Mouse (Mus musculus): ENCODE results near the gene Rab20. TPM values are rescaled to one million over a fixed set of nuclear protein-coding genes. Genes with fewer than 3 reads are reported as not detected.
"Not testable (repeated sequence)": the region's sequence is repeated elsewhere in the genome, so short reads cannot be mapped to it uniquely, and the experiment has no call there.

The Rab20 gene
- polyA plus RNA-seq, 1 experiment: 17.1 TPM

DNA sequence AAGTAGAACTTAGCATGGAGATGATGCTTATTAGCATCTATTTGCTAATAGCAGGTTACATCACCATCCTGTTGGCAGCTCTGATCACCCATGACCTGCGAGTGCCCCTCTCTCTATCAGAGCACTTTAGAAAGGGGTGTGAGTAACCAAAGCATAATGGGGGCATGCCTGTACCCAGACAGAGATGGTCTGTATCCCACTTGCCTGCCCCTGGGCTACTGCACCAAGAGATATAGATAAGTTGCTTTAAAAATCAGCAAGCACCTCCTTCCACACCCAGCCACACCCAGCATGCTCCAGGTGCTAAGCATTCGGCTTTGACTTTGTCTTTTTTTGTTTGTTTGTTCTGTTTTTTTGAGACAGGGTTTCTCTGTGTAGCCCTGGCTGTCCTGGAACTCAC is 2.6 kb downstream of the Rab20 start:
- DNase-seq (ENCODE audit: low read depth in 1 of 2, low spot score in 2 of 2): no peak
- H3K4me3 ChIP-seq (ENCODE audit: extremely low read depth, insufficient read depth, insufficient read length): no peak overlapping the region
- H3K27me3 ChIP-seq (ENCODE audit: control insufficient read depth, insufficient read depth, low read length): peaks cover 2% of the 10 kb centered on the region
- no peaks in the 10 kb centered on the region for H3K36me3 ChIP-seq (ENCODE audit: control insufficient read depth, insufficient read depth, low read length)
- no peak overlapping the region for H3K27ac ChIP-seq (ENCODE audit: insufficient read depth, low read length)
- H3K4me1 ChIP-seq (ENCODE audit: control insufficient read depth, insufficient read depth, insufficient read length): peaks cover 2% of the 10 kb centered on the region; the same call in 1 of the 2 replicates
- no peak for TF ChIP-seq POLR2A (IDR thresholded peaks at IDR 0.05; ENCODE audit: low read depth, low read length)
- TF ChIP-seq CTCF (IDR thresholded peaks at IDR 0.05; ENCODE audit: extremely low read depth, insufficient read depth, insufficient read length, insufficient replicate concordance): no peak
- 65% methylated on average over 2 of the region's 2 CpGs for WGBS

DNA sequence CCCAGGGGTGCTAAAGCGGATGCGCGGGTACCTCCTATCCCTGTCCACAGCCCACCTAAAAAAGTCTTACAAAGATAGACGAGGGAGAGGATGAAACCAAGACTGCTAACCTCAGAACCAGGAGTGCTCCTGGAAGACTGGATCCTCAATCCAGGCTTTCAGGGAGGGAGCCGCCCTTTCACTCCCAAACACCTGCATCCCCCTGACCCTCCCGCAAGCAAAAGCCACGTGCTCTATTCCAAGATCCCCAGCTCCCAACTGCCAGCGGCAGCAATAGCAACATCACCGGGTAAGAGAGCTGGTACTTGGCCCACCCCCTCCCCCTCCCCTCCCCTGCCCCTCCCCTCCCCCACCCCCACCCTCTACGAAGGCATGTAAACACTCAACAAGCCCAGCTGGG is 3.1 kb downstream of the Rab20 start:
- no peak for DNase-seq (ENCODE audit: low read depth in 1 of 2, low spot score in 2 of 2)
- Histone ChIP-seq H3K27ac (ENCODE audit: insufficient read depth, low read length) (no peak overlapping the region), H3K36me3 (ENCODE audit: control insufficient read depth, insufficient read depth, low read length) (no peaks in the 10 kb centered on the region), H3K4me1 (ENCODE audit: control insufficient read depth, insufficient read depth, insufficient read length) (peaks cover 2% of the 10 kb centered on the region; the same call in 1 of the 2 replicates), H3K4me3 (ENCODE audit: extremely low read depth, insufficient read depth, insufficient read length) (no peak overlapping the region), H3K27me3 (ENCODE audit: control insufficient read depth, insufficient read depth, low read length) (peaks cover 2% of the 10 kb centered on the region)
- TF ChIP-seq CTCF (IDR thresholded peaks at IDR 0.05; ENCODE audit: extremely low read depth, insufficient read depth, insufficient read length, insufficient replicate concordance): no peak
- no peak for TF ChIP-seq POLR2A (IDR thresholded peaks at IDR 0.05; ENCODE audit: low read depth, low read length)
- WGBS: 51% methylated on average over 9 of the region's 10 CpGs

DNA sequence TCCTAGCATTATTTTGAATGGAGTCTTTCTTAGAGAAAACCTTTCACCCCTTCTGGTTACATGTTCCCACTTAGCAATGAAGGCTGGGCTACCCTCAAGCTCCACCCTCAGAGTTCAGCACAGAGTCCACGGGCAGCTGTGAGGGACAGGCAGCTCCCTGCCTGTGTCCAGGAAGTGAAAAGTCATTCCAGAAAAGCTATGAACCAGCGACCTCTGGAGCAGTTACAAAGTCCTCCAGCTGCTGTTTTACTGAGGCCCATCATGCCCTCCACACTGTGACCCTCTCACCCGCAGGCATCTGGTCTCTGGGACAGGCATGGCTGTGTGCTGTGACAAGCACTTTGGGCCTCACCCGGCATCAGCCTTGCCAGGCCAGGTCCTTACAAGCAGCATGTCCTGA is 5.4 kb downstream of the Rab20 start:
- 72% methylated on average over 4 of the region's 4 CpGs for WGBS
- H3K4me1 ChIP-seq (ENCODE audit: control insufficient read depth, insufficient read depth, insufficient read length): peaks cover 2% of the 10 kb centered on the region; the same call in 1 of the 2 replicates
- H3K27ac ChIP-seq (ENCODE audit: insufficient read depth, low read length): no peak overlapping the region
- H3K4me3 ChIP-seq (ENCODE audit: extremely low read depth, insufficient read depth, insufficient read length): no peak overlapping the region
- no peaks in the 10 kb centered on the region for H3K36me3 ChIP-seq (ENCODE audit: control insufficient read depth, insufficient read depth, low read length)
- no peak for DNase-seq (ENCODE audit: low read depth in 1 of 2, low spot score in 2 of 2)
- TF ChIP-seq POLR2A (IDR thresholded peaks at IDR 0.05; ENCODE audit: low read depth, low read length) (no peak), CTCF (IDR thresholded peaks at IDR 0.05; ENCODE audit: extremely low read depth, insufficient read depth, insufficient read length, insufficient replicate concordance) (no peak)
- peaks cover 2% of the 10 kb centered on the region for H3K27me3 ChIP-seq (ENCODE audit: control insufficient read depth, insufficient read depth, low read length)

DNA sequence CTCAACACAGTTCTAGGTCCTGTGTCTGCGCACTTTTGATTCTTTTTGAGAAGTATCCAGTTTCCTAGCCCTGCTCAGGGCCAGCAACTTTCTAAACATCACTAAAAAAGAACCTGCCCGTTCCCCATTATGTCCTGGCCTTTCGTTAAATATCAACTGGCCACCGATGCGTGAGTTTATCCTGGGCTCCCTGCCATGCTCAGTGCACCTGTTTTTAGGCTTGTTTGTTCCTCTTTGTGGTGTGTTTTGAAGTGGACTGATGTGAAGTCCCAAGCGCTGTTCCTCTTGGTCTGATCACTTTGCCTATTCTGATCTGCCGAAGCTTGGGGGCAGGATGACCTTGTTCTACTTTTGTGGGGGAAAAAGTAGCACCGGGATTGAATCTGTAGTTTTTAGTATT is 7.2 kb downstream of the Rab20 start:
- Histone ChIP-seq H3K27ac (ENCODE audit: insufficient read depth, low read length) (no peak overlapping the region), H3K27me3 (ENCODE audit: control insufficient read depth, insufficient read depth, low read length) (peaks cover under 1% of the 10 kb centered on the region), H3K4me1 (ENCODE audit: control insufficient read depth, insufficient read depth, insufficient read length) (no peaks in the 10 kb centered on the region), H3K36me3 (ENCODE audit: control insufficient read depth, insufficient read depth, low read length) (no peaks in the 10 kb centered on the region), H3K4me3 (ENCODE audit: extremely low read depth, insufficient read depth, insufficient read length) (no peak overlapping the region)
- TF ChIP-seq POLR2A (IDR thresholded peaks at IDR 0.05; ENCODE audit: low read depth, low read length): no peak
- TF ChIP-seq CTCF (IDR thresholded peaks at IDR 0.05; ENCODE audit: extremely low read depth, insufficient read depth, insufficient read length, insufficient replicate concordance): no peak
- DNase-seq (ENCODE audit: low read depth in 1 of 2, low spot score in 2 of 2): no peak
- 30% methylated on average over 8 of the region's 8 CpGs for WGBS

DNA sequence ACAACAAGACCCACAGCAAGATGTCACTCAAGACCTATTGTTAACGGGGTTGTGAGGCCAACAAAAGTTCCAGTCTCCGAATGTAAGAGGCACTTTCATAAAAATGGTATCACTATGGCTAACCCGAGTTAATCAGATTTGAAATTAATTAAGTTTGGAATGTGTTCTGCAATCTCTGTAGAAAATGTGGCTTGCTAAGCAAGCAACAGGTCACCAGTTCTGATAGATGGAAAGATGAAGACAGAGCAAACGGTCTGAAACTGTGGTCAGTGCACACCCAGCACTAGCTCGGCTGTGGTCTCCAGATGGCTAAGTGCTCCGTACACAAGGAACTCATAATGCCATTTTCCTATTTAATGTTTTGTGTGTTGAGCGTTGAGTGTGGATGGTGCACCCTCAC is 7.8 kb downstream of the Rab20 start:
- no peak for DNase-seq (ENCODE audit: low read depth in 1 of 2, low spot score in 2 of 2)
- no peaks in the 10 kb centered on the region for H3K36me3 ChIP-seq (ENCODE audit: control insufficient read depth, insufficient read depth, low read length)
- H3K4me3 ChIP-seq (ENCODE audit: extremely low read depth, insufficient read depth, insufficient read length): no peak overlapping the region
- H3K4me1 ChIP-seq (ENCODE audit: control insufficient read depth, insufficient read depth, insufficient read length): no peaks in the 10 kb centered on the region
- H3K27ac ChIP-seq (ENCODE audit: insufficient read depth, low read length): no peak overlapping the region
- WGBS: 85% methylated on average over 7 of the region's 7 CpGs
- no peak for TF ChIP-seq CTCF (IDR thresholded peaks at IDR 0.05; ENCODE audit: extremely low read depth, insufficient read depth, insufficient read length, insufficient replicate concordance)
- TF ChIP-seq POLR2A (IDR thresholded peaks at IDR 0.05; ENCODE audit: low read depth, low read length): no peak
- H3K27me3 ChIP-seq (ENCODE audit: control insufficient read depth, insufficient read depth, low read length): no peaks in the 10 kb centered on the region; the same call in 1 of the 2 replicates

DNA sequence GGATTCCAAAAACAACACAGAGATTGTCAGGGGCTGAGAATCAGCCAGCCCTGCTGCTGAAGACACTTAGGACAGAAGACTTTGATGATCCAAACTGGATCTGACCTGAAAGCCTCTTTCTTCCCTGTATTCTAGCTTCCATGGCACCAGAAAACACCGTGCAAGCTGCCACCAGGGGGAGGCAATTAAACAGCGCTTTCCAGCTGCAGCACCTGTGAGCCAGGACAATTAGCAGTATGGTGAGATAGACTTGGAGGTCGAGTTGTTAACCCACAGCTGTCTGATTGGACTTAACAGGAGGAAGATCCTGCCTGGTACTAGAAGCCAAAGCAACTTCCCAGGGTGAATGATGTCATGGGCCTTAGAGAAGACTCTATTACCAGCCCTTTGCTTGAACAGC is 9.4 kb downstream of the Rab20 start:
- Histone ChIP-seq H3K27ac (ENCODE audit: insufficient read depth, low read length) (no peak overlapping the region), H3K4me3 (ENCODE audit: extremely low read depth, insufficient read depth, insufficient read length) (no peak overlapping the region), H3K27me3 (ENCODE audit: control insufficient read depth, insufficient read depth, low read length) (no peaks in the 10 kb centered on the region; the same call in 1 of the 2 replicates), H3K4me1 (ENCODE audit: control insufficient read depth, insufficient read depth, insufficient read length) (peaks cover 6% of the 10 kb centered on the region; the same call in 1 of the 2 replicates), H3K36me3 (ENCODE audit: control insufficient read depth, insufficient read depth, low read length) (no peaks in the 10 kb centered on the region)
- TF ChIP-seq CTCF (IDR thresholded peaks at IDR 0.05; ENCODE audit: extremely low read depth, insufficient read depth, insufficient read length, insufficient replicate concordance) (peak; percentile 22; the same call in 1 of the 2 replicates), POLR2A (IDR thresholded peaks at IDR 0.05; ENCODE audit: low read depth, low read length) (no peak)
- no peak for DNase-seq (ENCODE audit: low read depth in 1 of 2, low spot score in 2 of 2)
- WGBS: 22% methylated on average over 3 of the region's 3 CpGs

DNA sequence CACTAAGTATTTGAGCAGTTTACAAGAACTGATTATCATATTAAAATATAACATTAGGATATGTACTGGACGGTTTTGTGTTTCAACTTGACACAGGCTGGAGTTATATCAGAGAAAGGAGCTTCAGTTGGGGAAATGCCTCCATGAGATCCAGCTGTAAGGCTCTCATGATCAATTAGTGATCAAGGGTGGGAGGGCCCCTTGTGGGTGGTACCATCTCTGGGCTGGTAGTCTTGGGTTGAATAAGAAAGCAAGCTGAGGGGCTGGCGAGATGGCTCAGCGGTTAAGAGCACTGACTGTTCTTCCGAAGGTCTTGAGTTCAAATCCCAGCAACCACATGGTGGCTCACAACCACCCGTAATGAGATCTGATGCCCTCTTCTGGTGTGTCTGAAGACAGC is 12.0 kb downstream of the Rab20 start:
- WGBS: 93% methylated on average over 5 of the region's 5 CpGs
- H3K4me1 ChIP-seq (ENCODE audit: control insufficient read depth, insufficient read depth, insufficient read length): peaks cover 25% of the 10 kb centered on the region; the same call in 1 of the 2 replicates
- not testable (repeated sequence) for H3K27ac ChIP-seq (ENCODE audit: insufficient read depth, low read length); H3K4me3 ChIP-seq (ENCODE audit: extremely low read depth, insufficient read depth, insufficient read length); H3K36me3 ChIP-seq (ENCODE audit: control insufficient read depth, insufficient read depth, low read length); H3K27me3 ChIP-seq (ENCODE audit: control insufficient read depth, insufficient read depth, low read length); DNase-seq (ENCODE audit: low read depth in 1 of 2, low spot score in 2 of 2)

Data from spleen, adult 2 months (tissue).